8 mouse cellular contexts compared by ENCODE assay signal in genomic region chr11:4094378-4095170, GRCm38 (mm10). TPM values are rescaled to one million over a fixed set of nuclear protein-coding genes. Genes with fewer than 3 reads are reported as not detected.
DNase-seq lines count a peak whose midpoint lies in the region.

No protein-coding gene starts in this region.

- WGBS in limb, embryonic 10.5 days = 11% methylated on average over 24 of the region's 24 CpGs
- 6% methylated on average over 24 of the region's 24 CpGs for WGBS in midbrain, embryonic 10.5 days

- H3K9me3 ChIP-seq in limb, embryonic 10.5 days (replicated peaks) = no peaks in the 10 kb centered on the region
- H3K9me3 ChIP-seq in midbrain, embryonic 10.5 days (replicated peaks) = peaks cover 6% of the 10 kb centered on the region; the same call in 1 of the 2 replicates

- DNase-seq in left cerebral cortex, adult 18-20 months (ENCODE audit: low spot score in 2 of 2) = peak; percentile 78 to 82
- DNase-seq in left cerebral cortex, adult 11 months (ENCODE audit: low spot score) = no peak
- peak; percentile 68 to 82 for DNase-seq in cerebellum, postnatal 14 days
- DNase-seq in frontal cortex, postnatal 36 days (ENCODE audit: low spot score in 2 of 2) = peak; percentile 78 to 81
- DNase-seq in induced T-regulatory cell, adult 2 months (ENCODE audit: low read depth) = peak; percentile 94
- DNase-seq in limb, embryonic 10.5 days (ENCODE audit: low spot score) = peak; percentile 82
- DNase-seq in midbrain, embryonic 10.5 days (ENCODE audit: low spot score) = peak; percentile 68
- DNase-seq in right cerebral cortex, postnatal 4 days = peak; percentile 55

- H3K27ac ChIP-seq in limb, embryonic 10.5 days = peak overlapping the region; percentile 92
- H3K27ac ChIP-seq in midbrain, embryonic 10.5 days (replicated peaks) = peak overlapping the region; percentile 92

- H3K36me3 ChIP-seq in limb, embryonic 10.5 days = peaks cover 18% of the 10 kb centered on the region
- peaks cover 26% of the 10 kb centered on the region for H3K36me3 ChIP-seq in midbrain, embryonic 10.5 days

- peak overlapping the region; percentile 58 for H3K4me3 ChIP-seq in limb, embryonic 10.5 days
- H3K4me3 ChIP-seq in midbrain, embryonic 10.5 days = peak overlapping the region; percentile 69

- peaks cover 25% of the 10 kb centered on the region for H3K4me1 ChIP-seq in limb, embryonic 10.5 days
- peaks cover 40% of the 10 kb centered on the region for H3K4me1 ChIP-seq in midbrain, embryonic 10.5 days

- no peaks in the 10 kb centered on the region for H3K27me3 ChIP-seq in limb, embryonic 10.5 days (ENCODE audit: low read depth, poor library complexity, severe bottlenecking)
- H3K27me3 ChIP-seq in midbrain, embryonic 10.5 days (ENCODE audit: low read depth, poor library complexity, severe bottlenecking) = no peaks in the 10 kb centered on the region

RNA-seq across cellular contexts. Expression of gene Mtfp1, which starts 0.7 kb away (rescaled TPM):
- total RNA-seq in left cerebral cortex, adult 18-20 months (2021) = 10 to 100 TPM; 95.0 to 97.3 TPM
- 12.5 and 16.2 TPM in 2 replicates for polyA plus RNA-seq in limb, embryonic 10.5 days (2016; fragmentation: Nextera tagmentation; extraction: Ambion mirVana)
- 8.1 and 10.3 TPM in 2 replicates for polyA plus RNA-seq in midbrain, embryonic 10.5 days (2016; fragmentation: Nextera tagmentation; extraction: Ambion mirVana)

RNA-seq across cellular contexts. Expression of gene Sec14l2, which starts 28.6 kb away (rescaled TPM):
- 10 to 100 TPM; 39.6 to 40.9 TPM for total RNA-seq in left cerebral cortex, adult 18-20 months (2021)
- polyA plus RNA-seq in limb, embryonic 10.5 days (2016; fragmentation: Nextera tagmentation; extraction: Ambion mirVana) = 1.5 and 2.7 TPM in 2 replicates
- 2.2 and 2.9 TPM in 2 replicates for polyA plus RNA-seq in midbrain, embryonic 10.5 days (2016; fragmentation: Nextera tagmentation; extraction: Ambion mirVana)

RNA-seq across cellular contexts. Expression of gene Sec14l3, which starts 29.9 kb away (rescaled TPM):
- 1 to 10 TPM; 1.8 to 2.2 TPM for total RNA-seq in left cerebral cortex, adult 18-20 months (2021)
- not detected in 2 replicates for polyA plus RNA-seq in limb, embryonic 10.5 days (2016; fragmentation: Nextera tagmentation; extraction: Ambion mirVana)
- not detected in 2 replicates for polyA plus RNA-seq in midbrain, embryonic 10.5 days (2016; fragmentation: Nextera tagmentation; extraction: Ambion mirVana)

RNA-seq across cellular contexts. Expression of gene Rnf215, which starts 40.4 kb away (rescaled TPM):
- 10 to 100 TPM; 27.1 to 30.8 TPM for total RNA-seq in left cerebral cortex, adult 18-20 months (2021)
- 16.3 and 23.3 TPM in 2 replicates for polyA plus RNA-seq in limb, embryonic 10.5 days (2016; fragmentation: Nextera tagmentation; extraction: Ambion mirVana)
- 21.3 and 29.3 TPM in 2 replicates for polyA plus RNA-seq in midbrain, embryonic 10.5 days (2016; fragmentation: Nextera tagmentation; extraction: Ambion mirVana)
